In genomic region chr4:103118888-103119228, GRCm38 (mm10) we compare ENCODE assay signal across 8 mouse cellular contexts. TPM values are rescaled to one million over a fixed set of nuclear protein-coding genes. Genes with fewer than 3 reads are reported as not detected.
DNase-seq lines count a peak whose midpoint lies in the region; ATAC-seq and TF ChIP-seq lines count a peak whose summit lies in the region.

No protein-coding gene starts in this region.

- no peak for DNase-seq in layer of hippocampus, adult 2 months (ENCODE audit: low spot score in 2 of 2)
- DNase-seq in layer of hippocampus, postnatal 10 days (ENCODE audit: low spot score in 2 of 2), result no peak
- DNase-seq in retina, embryonic 14.5 days (ENCODE audit: low spot score), result no peak
- no peak for DNase-seq in urinary bladder, adult 18-20 months (ENCODE audit: low spot score in 2 of 2)

- no peak for TF ChIP-seq POLR2A in bone marrow macrophage, adult 2 months (IDR thresholded peaks at IDR 0.05; ENCODE audit: borderline replicate concordance, low read depth, low read length)

- H3K4me1 ChIP-seq in bone marrow macrophage, adult 2 months (ENCODE audit: control insufficient read depth, insufficient read depth, low read length), result peaks cover 13% of the 10 kb centered on the region
- H3K4me1 ChIP-seq in hindbrain, embryonic 16.5 days (ENCODE audit: control insufficient read depth, insufficient read depth, low read depth, low read length), result peaks cover 18% of the 10 kb centered on the region
- H3K4me1 ChIP-seq in midbrain, embryonic 16.5 days (ENCODE audit: control insufficient read depth, insufficient read depth, low read length), result peaks cover 30% of the 10 kb centered on the region

- H3K9ac ChIP-seq in hindbrain, embryonic 16.5 days (ENCODE audit: low read depth, low read length), result peak overlapping the region; percentile 87
- peak overlapping the region; percentile 72 for H3K9ac ChIP-seq in midbrain, embryonic 16.5 days (ENCODE audit: low read depth, low read length)

- WGBS in hindbrain, embryonic 16.5 days, result under 1% methylated on average over 15 of the region's 15 CpGs
- under 1% methylated on average over 15 of the region's 15 CpGs for WGBS in midbrain, embryonic 16.5 days

- H3K27me3 ChIP-seq in hindbrain, embryonic 16.5 days (replicated peaks; ENCODE audit: control insufficient read depth, insufficient read depth, low read length), result no peaks in the 10 kb centered on the region
- no peaks in the 10 kb centered on the region for H3K27me3 ChIP-seq in midbrain, embryonic 16.5 days (ENCODE audit: control insufficient read depth, insufficient read depth, low read depth, low read length)

- H3K4me3 ChIP-seq in layer of hippocampus, adult 2 months, result peak overlapping the region; percentile 67
- peak overlapping the region; percentile 89 for H3K4me3 ChIP-seq in bone marrow macrophage, adult 2 months (ENCODE audit: insufficient read depth, low read length)
- H3K4me3 ChIP-seq in hindbrain, embryonic 16.5 days (ENCODE audit: low read length), result peak overlapping the region; percentile 89
- peak overlapping the region; percentile 61 for H3K4me3 ChIP-seq in midbrain, embryonic 16.5 days (ENCODE audit: low read depth, low read length)

- TF ChIP-seq CTCF in layer of hippocampus, adult 2 months (conservative IDR thresholded peaks at IDR 0.05), result no peak
- TF ChIP-seq CTCF in bone marrow macrophage, adult 2 months (IDR thresholded peaks at IDR 0.05; ENCODE audit: low read depth, low read length), result no peak

- no peaks in the 10 kb centered on the region for H3K9me3 ChIP-seq in hindbrain, embryonic 16.5 days (ENCODE audit: control insufficient read depth, low read length)
- no peaks in the 10 kb centered on the region for H3K9me3 ChIP-seq in midbrain, embryonic 16.5 days (replicated peaks; ENCODE audit: control insufficient read depth, low read length, poor library complexity, severe bottlenecking)

- H3K4me2 ChIP-seq in hindbrain, embryonic 16.5 days (ENCODE audit: low read length), result peak overlapping the region; percentile 74
- peak overlapping the region; percentile 80 for H3K4me2 ChIP-seq in midbrain, embryonic 16.5 days (ENCODE audit: low read length)

- H3K36me3 ChIP-seq in hindbrain, embryonic 16.5 days (ENCODE audit: control insufficient read depth, insufficient read depth, low read length), result peaks cover 5% of the 10 kb centered on the region; the same call in 1 of the 2 replicates
- no peaks in the 10 kb centered on the region for H3K36me3 ChIP-seq in midbrain, embryonic 16.5 days (ENCODE audit: control insufficient read depth, insufficient read depth, low read length)

- no peak for ATAC-seq in hindbrain, embryonic 16.5 days
- ATAC-seq in midbrain, embryonic 16.5 days, result no peak
- ATAC-seq in granulocyte monocyte progenitor cell, adult 5-6 weeks (replicated peaks; ENCODE audit: poor library complexity, severe bottlenecking), result no peak

- H3K27ac ChIP-seq in layer of hippocampus, adult 2 months, result peak overlapping the region; percentile 84
- peak overlapping the region; percentile 34 for H3K27ac ChIP-seq in bone marrow macrophage, adult 2 months (ENCODE audit: insufficient read depth, low read depth, low read length)
- peak overlapping the region; percentile 87 for H3K27ac ChIP-seq in hindbrain, embryonic 16.5 days (ENCODE audit: low read depth, low read length)
- peak overlapping the region; percentile 69 for H3K27ac ChIP-seq in midbrain, embryonic 16.5 days (ENCODE audit: low read length)

RNA-seq across cellular contexts. Expression of gene Wdr78, which starts 4.5 kb away (rescaled TPM):
- 10 to 100 TPM; 13.9 to 15.8 TPM for total RNA-seq in layer of hippocampus, adult 2 months (2021)
- 10 to 100 TPM in 1 of 2 experiments, 1 to 10 TPM in 1; 9.3 to 10.9 TPM for total RNA-seq in layer of hippocampus, postnatal 10 days (2021)
- 0.87 and 1.6 TPM in 2 replicates for polyA plus RNA-seq in bone marrow macrophage, adult 2 months (2012; ENCODE audit: insufficient read depth, insufficient read length, missing spikeins)
- polyA plus RNA-seq in hindbrain, embryonic 16.5 days (2015; fragmentation: Nextera tagmentation; extraction: Ambion mirVana), result 5.5 and 6.7 TPM in 2 replicates
- polyA plus RNA-seq in midbrain, embryonic 16.5 days (2015; fragmentation: Nextera tagmentation; extraction: Ambion mirVana), result 5.7 and 6.2 TPM in 2 replicates
- 1.7 and 8.1 TPM in 2 replicates for total RNA-seq in granulocyte monocyte progenitor cell, adult 5-6 weeks (2014; fragmentation: Nextera tagmentation)
- 1.2 and 1.7 TPM in 2 replicates for total RNA-seq in granulocyte monocyte progenitor cell, adult 5-6 weeks (2017)

RNA-seq across cellular contexts. Expression of gene Mier1, which starts 4.7 kb away (rescaled TPM):
- 10 to 100 TPM; 51.5 to 55.3 TPM for total RNA-seq in layer of hippocampus, adult 2 months (2021)
- 10 to 100 TPM; 45.8 to 53.8 TPM for total RNA-seq in layer of hippocampus, postnatal 10 days (2021)
- polyA plus RNA-seq in bone marrow macrophage, adult 2 months (2012; ENCODE audit: insufficient read depth, insufficient read length, missing spikeins), result 67.4 and 67.5 TPM in 2 replicates
- polyA plus RNA-seq in hindbrain, embryonic 16.5 days (2015; fragmentation: Nextera tagmentation; extraction: Ambion mirVana), result 27.3 and 28.8 TPM in 2 replicates
- 26.7 and 34.4 TPM in 2 replicates for polyA plus RNA-seq in midbrain, embryonic 16.5 days (2015; fragmentation: Nextera tagmentation; extraction: Ambion mirVana)
- 50.9 and 69.9 TPM in 2 replicates for total RNA-seq in granulocyte monocyte progenitor cell, adult 5-6 weeks (2014; fragmentation: Nextera tagmentation)
- total RNA-seq in granulocyte monocyte progenitor cell, adult 5-6 weeks (2017), result 60.5 and 63.6 TPM in 2 replicates

Comparison
In these comparisons a context has a peak if more than half of its experiments do, and no peak if none do; other contexts are left out.
1. H3K27ac ChIP-seq: peak in every context shown above with its lines; median percentile 87 in hindbrain, embryonic 16.5 days; 84 in layer of hippocampus, adult 2 months; 69 in midbrain, embryonic 16.5 days; 34 in bone marrow macrophage, adult 2 months.